17 mouse cellular contexts compared by ENCODE assay signal in the genomic region with DNA sequence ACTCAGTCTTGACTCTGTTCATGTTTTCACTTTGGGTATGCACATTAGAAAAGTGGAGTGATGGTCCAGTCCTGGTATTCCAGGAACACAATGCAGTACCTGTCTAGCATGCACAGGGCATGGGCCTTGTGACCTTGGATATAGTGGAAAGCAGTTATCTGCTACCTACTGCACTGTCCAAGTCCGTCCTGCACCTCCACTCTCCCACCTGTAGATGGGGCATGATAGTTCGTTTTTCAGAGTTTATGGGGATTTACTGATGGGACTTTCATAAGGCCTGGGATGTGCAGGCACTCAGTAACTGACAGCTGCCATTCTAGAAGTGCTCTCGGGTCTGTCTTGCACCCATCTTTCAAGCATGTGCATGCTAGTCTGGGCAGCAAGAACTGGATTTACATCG.
DNase-seq lines count a peak whose midpoint lies in the region; ATAC-seq and TF ChIP-seq lines count a peak whose summit lies in the region.
"Had no signal": no experiment of that assay in that cellular context is flagged by ENCODE, and none has a peak within 500 bp of the region (broad histone marks: within the 10 kb centered on the region; RNA-seq: fewer than 3 reads in every experiment).

No protein-coding gene starts in this region.

- no peak overlapping the region for H3K9ac ChIP-seq in heart, postnatal 0 days (replicated peaks; ENCODE audit: low read depth, low read length)
- no peak overlapping the region for H3K9ac ChIP-seq in liver, postnatal 0 days (replicated peaks)
- H3K9ac ChIP-seq: embryonic facial prominence, embryonic 13.5 days; heart, embryonic 13.5 days; limb, embryonic 12.5 days; lung, embryonic 15.5 days; midbrain, embryonic 12.5 days had no signal

- no peaks in the 10 kb centered on the region for H3K36me3 ChIP-seq in heart, postnatal 0 days (replicated peaks; ENCODE audit: control insufficient read depth, insufficient read depth, low read length)
- H3K36me3 ChIP-seq in liver, postnatal 0 days (replicated peaks; ENCODE audit: insufficient read depth, low read length) = no peaks in the 10 kb centered on the region
- H3K36me3 ChIP-seq in E14TG2a.4 (ENCODE audit: insufficient read depth, low read length) = no peaks in the 10 kb centered on the region
- H3K36me3 ChIP-seq: embryonic facial prominence, embryonic 13.5 days; heart, embryonic 13.5 days; limb, embryonic 12.5 days; lung, embryonic 15.5 days; midbrain, embryonic 12.5 days had no signal

- ATAC-seq in heart, postnatal 0 days (ENCODE audit: insufficient read depth, low read depth) = no peak
- ATAC-seq in liver, postnatal 0 days = no peak

- TF ChIP-seq EP300 in heart, postnatal 0 days (IDR thresholded peaks at IDR 0.05; ENCODE audit: low read depth) = no peak
- TF ChIP-seq EP300 in liver, postnatal 0 days (IDR thresholded peaks at IDR 0.05; ENCODE audit: low read depth) = no peak

- no peaks in the 10 kb centered on the region for H3K9me3 ChIP-seq in heart, postnatal 0 days (replicated peaks; ENCODE audit: control insufficient read depth, low read length)
- H3K9me3 ChIP-seq in liver, postnatal 0 days (ENCODE audit: low read length) = no peaks in the 10 kb centered on the region
- no peaks in the 10 kb centered on the region for H3K9me3 ChIP-seq in E14TG2a.4 (ENCODE audit: low read length)
- H3K9me3 ChIP-seq: embryonic facial prominence, embryonic 13.5 days; heart, embryonic 13.5 days; limb, embryonic 12.5 days; lung, embryonic 15.5 days; midbrain, embryonic 12.5 days had no signal

- no peaks in the 10 kb centered on the region for H3K27me3 ChIP-seq in heart, postnatal 0 days (ENCODE audit: control insufficient read depth, insufficient read depth, low read length)
- no peaks in the 10 kb centered on the region for H3K27me3 ChIP-seq in liver, postnatal 0 days (ENCODE audit: insufficient read depth, low read length)
- no peaks in the 10 kb centered on the region for H3K27me3 ChIP-seq in E14TG2a.4 (ENCODE audit: insufficient read depth, low read length)
- H3K27me3 ChIP-seq: embryonic facial prominence, embryonic 13.5 days; limb, embryonic 12.5 days; lung, embryonic 15.5 days; midbrain, embryonic 12.5 days had no signal

- no peak for DNase-seq in heart, postnatal 0 days (ENCODE audit: low spot score)
- DNase-seq in heart, adult 8-10 months (ENCODE audit: low spot score) = no peak
- no peak for DNase-seq in liver, postnatal 0 days
- no peak for DNase-seq in liver
- peak; percentile 9 for DNase-seq in ZHBTc4 (ENCODE audit: low read depth, low spot score)
- no peak for DNase-seq in gastrocnemius, postnatal 10 days
- DNase-seq: cerebellum, postnatal 14 days; gastrocnemius, postnatal 25 days; kidney, adult 18-20 months; right cerebral cortex, postnatal 14 days; thymus, postnatal 4 days had no signal

- H3K4me3 ChIP-seq in heart, postnatal 0 days (ENCODE audit: low read depth, low read length) = no peak overlapping the region
- no peak overlapping the region for H3K4me3 ChIP-seq in liver, postnatal 0 days (ENCODE audit: low read depth, low read length)
- H3K4me3 ChIP-seq in E14TG2a.4 (replicated peaks; ENCODE audit: low read length) = no peak overlapping the region
- H3K4me3 ChIP-seq: embryonic facial prominence, embryonic 13.5 days; heart, embryonic 13.5 days; limb, embryonic 12.5 days; lung, embryonic 15.5 days; midbrain, embryonic 12.5 days had no signal

- H3K4me1 ChIP-seq in heart, postnatal 0 days (ENCODE audit: control insufficient read depth, insufficient read depth) = no peaks in the 10 kb centered on the region
- H3K4me1 ChIP-seq in liver, postnatal 0 days (ENCODE audit: insufficient read depth) = no peaks in the 10 kb centered on the region
- H3K4me1 ChIP-seq in E14TG2a.4 (replicated peaks; ENCODE audit: low read depth, low read length) = no peaks in the 10 kb centered on the region
- H3K4me1 ChIP-seq: heart, embryonic 13.5 days; lung, embryonic 15.5 days had no signal

- TF ChIP-seq CTCF in heart, postnatal 0 days (IDR thresholded peaks at IDR 0.05; ENCODE audit: low read depth) = peak; percentile 9; the same call in 1 of the 2 replicates
- peak; percentile 29 for TF ChIP-seq CTCF in liver, postnatal 0 days (IDR thresholded peaks at IDR 0.05; ENCODE audit: low read depth)
- TF ChIP-seq CTCF in E14TG2a.4 (conservative IDR thresholded peaks at IDR 0.05; ENCODE audit: low read length) = peak; percentile 28; the same call in 1 of the 2 replicates

- no peak overlapping the region for H3K27ac ChIP-seq in heart, postnatal 0 days (ENCODE audit: low read depth)
- no peak overlapping the region for H3K27ac ChIP-seq in liver, postnatal 0 days (ENCODE audit: low read depth)
- H3K27ac ChIP-seq: embryonic facial prominence, embryonic 13.5 days; heart, embryonic 13.5 days; limb, embryonic 12.5 days; lung, embryonic 15.5 days; midbrain, embryonic 12.5 days had no signal

- H3K4me2 ChIP-seq in heart, postnatal 0 days (ENCODE audit: low read depth, low read length) = no peak overlapping the region
- no peak overlapping the region for H3K4me2 ChIP-seq in liver, postnatal 0 days (ENCODE audit: low read depth, low read length)
- H3K4me2 ChIP-seq: embryonic facial prominence, embryonic 13.5 days; heart, embryonic 13.5 days; limb, embryonic 12.5 days; lung, embryonic 15.5 days; midbrain, embryonic 12.5 days had no signal

- 65% methylated on average over 4 of the region's 4 CpGs for WGBS in heart, postnatal 0 days
- WGBS in liver, postnatal 0 days (ENCODE audit: insufficient replicate concordance) = 57% methylated on average over 4 of the region's 4 CpGs
